Mouse (Mus musculus) CH12.LX (cell line): ENCODE results near the gene Palmd.

ENCODE experiments used
- CTCF ChIP-seq, 2 experiments: IDR thresholded peaks in 1 of 2; conservative IDR thresholded peaks in 1 of 2; 2 replicates each; pipeline ENCODE4 v1.5.1; 2011 to 2012; ENCODE audit warnings: low read depth in 2 of 2, low read length in 2 of 2, improper control_type of control experiment in 1 of 2, inconsistent platforms in 1 of 2, mild to moderate bottlenecking in 1 of 2, moderate library complexity in 1 of 2
- MYC ChIP-seq: IDR thresholded peaks from 2 replicates; pipeline ENCODE4 v1.6.1; 2011; ENCODE audit warnings: low read depth, mild to moderate bottlenecking, improper control_type of control experiment, low read length
- POLR2A ChIP-seq: IDR thresholded peaks from 2 replicates; pipeline ENCODE4 v1.6.1; 2011; ENCODE audit warnings: low read depth, mild to moderate bottlenecking, improper control_type of control experiment, low read length
- SMC3 ChIP-seq: IDR thresholded peaks from 2 replicates; pipeline ENCODE4 v1.6.1; 2011; ENCODE audit warnings: low read depth, low read length, improper control_type of control experiment

DNA sequence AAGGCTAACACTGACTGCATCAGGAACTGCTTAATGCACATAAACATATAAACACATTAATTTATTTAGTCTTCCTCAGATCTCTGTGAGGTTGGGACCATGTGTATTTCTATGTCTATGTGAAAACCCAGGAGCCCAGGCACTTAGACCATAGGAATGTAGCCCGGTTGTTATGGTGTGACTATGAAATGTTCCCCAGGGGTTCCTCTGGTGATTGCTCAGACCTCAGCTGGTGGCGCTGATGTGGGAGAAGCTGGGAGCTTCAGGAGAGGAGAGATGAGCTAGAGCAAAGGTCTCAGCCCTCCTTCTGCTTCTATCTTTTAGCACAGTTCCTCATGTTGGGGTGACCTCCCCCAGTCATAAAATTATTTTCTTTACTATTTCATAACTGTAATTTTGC lies 8.4 kb downstream of the Palmd start:
- TF ChIP-seq CTCF (conservative IDR thresholded peaks at IDR 0.05 in 1 of 2, IDR thresholded peaks at IDR 0.05 in 1 of 2; ENCODE audit: low read depth in 2 of 2, low read length in 2 of 2) (no peak), POLR2A (no peak), SMC3 (no peak), MYC (no peak)
